Mouse (Mus musculus) intestine, embryonic 16.5 days (tissue): ENCODE measurements around the gene Surf2. TPM values are rescaled to one million over a fixed set of nuclear protein-coding genes. Genes with fewer than 3 reads are reported as not detected.
A peak's percentile ranks its signal among the peaks of the same experiment; 100 is the strongest.

ENCODE experiments used
- ATAC-seq: fragments of 200-750 bp; cut with Nextera tagmentation; 2 replicates; pipeline ENCODE4 v1.8.0; 2017; ENCODE audit warnings: moderate TSS enrichment, moderate library complexity
- H3K27ac ChIP-seq: fragments of 300-500 bp; sonication (generic); 2 replicates; pipeline ENCODE4 v1.5.1; 2014; ENCODE audit warnings: mild to moderate bottlenecking, low read length
- H3K27me3 ChIP-seq: fragments of 300-500 bp; sonication (generic); replicated peaks from 2 replicates; pipeline ENCODE4 v1.6.1; 2014; ENCODE audit warnings: low read length, control low read depth, mixed read lengths; ENCODE audit not compliant: control insufficient read depth, insufficient read depth
- H3K36me3 ChIP-seq: fragments of 300-500 bp; sonication (generic); 2 replicates; pipeline ENCODE4 v1.6.1; 2014; ENCODE audit warnings: low read length, control low read depth; ENCODE audit not compliant: control insufficient read depth, insufficient read depth
- H3K4me1 ChIP-seq: fragments of 300-500 bp; sonication (generic); 2 replicates; pipeline ENCODE4 v1.6.1; 2014; ENCODE audit warnings: low read length, control low read depth, mixed read lengths; ENCODE audit not compliant: control insufficient read depth, insufficient read depth
- H3K4me2 ChIP-seq: fragments of 300-500 bp; sonication (generic); 2 replicates; pipeline ENCODE4 v1.6.1; 2014; ENCODE audit warnings: low read depth, low read length, control low read depth
- H3K4me3 ChIP-seq: fragments of 300-500 bp; sonication (generic); 2 replicates; pipeline ENCODE4 v1.5.1; 2014; ENCODE audit warnings: mild to moderate bottlenecking, low read length
- H3K9ac ChIP-seq: fragments of 300-500 bp; sonication (generic); 2 replicates; pipeline ENCODE4 v1.6.1; 2014; ENCODE audit warnings: low read depth, low read length
- H3K9me3 ChIP-seq: fragments of 300-500 bp; sonication (generic); 2 replicates; pipeline ENCODE4 v1.6.1; 2016; ENCODE audit warnings: low read length, control low read depth; ENCODE audit not compliant: control insufficient read depth
- WGBS: fragments of 180-500 bp; shearing (Covaris S2); extraction: QIAGEN DNeasy Blood & Tissue Kit; methylation state at CpG from one replicate; pipeline ENCODE4 v1.1.7; 2014; 5-methylcytosine and 5-hydroxymethylcytosine counted together
- polyA plus RNA-seq: library from polyadenylated mRNA; unstranded; fragments of >200 nt; fragmentation: Nextera tagmentation; extraction: Ambion mirVana; gene quantifications from 2 replicates; pipeline ENCODE4 v1.2.1, GENCODE M21; 2015

The Surf2 gene
- polyA plus RNA-seq, 1 experiment from 2014 or later: 45.9 TPM

DNA sequence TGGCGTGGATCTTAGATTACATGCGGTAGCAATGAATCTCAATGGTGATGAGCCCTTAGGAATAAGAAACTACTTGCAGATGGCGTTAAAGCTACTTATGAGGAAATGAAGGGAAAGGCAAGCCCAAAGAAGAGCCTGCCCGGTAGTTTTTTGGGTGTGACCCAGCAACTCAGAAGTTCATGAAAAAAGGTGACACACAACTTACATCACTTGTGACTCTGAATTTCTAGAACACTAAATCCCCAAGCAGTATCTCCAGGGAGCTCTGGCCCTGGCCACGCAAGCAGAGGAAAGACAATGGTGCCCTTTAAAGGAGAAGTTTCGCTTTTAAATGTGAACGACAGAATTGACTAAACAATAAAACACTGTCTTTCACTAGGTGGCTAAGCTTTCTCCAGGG lies 12.9 kb upstream of the Surf2 start:
- 8% methylated on average over 7 of the region's 7 CpGs for WGBS
- no peak for ATAC-seq
- H3K4me3 ChIP-seq: peak overlapping the region; percentile 81
- peak overlapping the region; percentile 87 for H3K9ac ChIP-seq
- no peaks in the 10 kb centered on the region for H3K9me3 ChIP-seq
- H3K27me3 ChIP-seq: no peaks in the 10 kb centered on the region
- peak overlapping the region; percentile 74 for H3K4me2 ChIP-seq
- peaks cover 20% of the 10 kb centered on the region for H3K4me1 ChIP-seq
- peaks cover 31% of the 10 kb centered on the region for H3K36me3 ChIP-seq
- H3K27ac ChIP-seq: peak overlapping the region; percentile 74

DNA sequence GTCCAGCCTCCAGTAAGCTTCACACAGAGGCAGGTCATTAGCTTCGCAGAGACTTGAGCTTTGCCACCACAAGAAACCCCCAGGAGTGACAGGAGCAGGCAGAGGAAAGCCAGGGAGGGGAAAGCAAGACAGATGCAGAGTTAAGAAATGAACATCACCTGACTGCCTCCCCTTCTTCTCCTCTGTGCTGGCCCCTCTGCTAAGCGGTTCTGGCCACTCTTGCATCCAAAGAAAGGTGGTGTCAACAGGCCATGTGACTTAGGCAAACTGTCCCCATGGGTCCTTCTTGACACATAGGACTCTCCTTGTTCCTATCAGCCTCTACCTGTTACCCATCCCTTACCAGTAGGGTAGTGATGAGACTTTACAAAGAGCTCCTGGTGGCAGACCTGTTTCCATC lies 10.2 kb upstream of the Surf2 start:
- Histone ChIP-seq H3K4me1 (peaks cover 29% of the 10 kb centered on the region), H3K9ac (peak overlapping the region; percentile 9; the same call in 1 of the 2 replicates), H3K4me2 (no peak overlapping the region), H3K9me3 (no peaks in the 10 kb centered on the region), H3K36me3 (peaks cover 17% of the 10 kb centered on the region), H3K27ac (no peak overlapping the region), H3K4me3 (no peak overlapping the region), H3K27me3 (no peaks in the 10 kb centered on the region)
- 90% methylated on average over 2 of the region's 2 CpGs for WGBS
- no peak for ATAC-seq

DNA sequence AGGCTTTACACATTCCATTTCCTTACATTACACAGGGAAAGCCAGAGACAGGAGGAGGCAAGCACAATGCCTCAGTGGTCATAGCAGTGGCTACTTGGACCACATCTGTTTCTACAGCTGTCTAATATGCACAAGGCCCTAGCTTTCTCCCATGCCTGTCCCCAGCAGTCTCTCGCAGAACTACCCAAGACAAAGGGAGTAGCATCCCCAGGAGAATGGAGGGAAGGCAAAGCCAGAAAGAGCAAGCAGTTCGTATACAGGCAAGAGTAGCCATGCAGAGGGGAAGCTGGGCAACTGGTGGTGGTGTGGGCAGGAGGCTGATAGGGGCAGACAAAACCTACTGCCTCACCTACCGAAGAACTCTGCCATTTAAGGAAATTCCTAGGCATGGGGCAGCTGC lies 9.7 kb upstream of the Surf2 start:
- peaks cover 24% of the 10 kb centered on the region for H3K4me1 ChIP-seq
- H3K27me3 ChIP-seq: no peaks in the 10 kb centered on the region
- ATAC-seq: no peak
- H3K4me2 ChIP-seq: no peak overlapping the region
- peaks cover 17% of the 10 kb centered on the region for H3K36me3 ChIP-seq
- 84% methylated on average over 3 of the region's 3 CpGs for WGBS
- H3K9me3 ChIP-seq: no peaks in the 10 kb centered on the region
- no peak overlapping the region for H3K27ac ChIP-seq
- no peak overlapping the region for H3K4me3 ChIP-seq
- no peak overlapping the region for H3K9ac ChIP-seq

DNA sequence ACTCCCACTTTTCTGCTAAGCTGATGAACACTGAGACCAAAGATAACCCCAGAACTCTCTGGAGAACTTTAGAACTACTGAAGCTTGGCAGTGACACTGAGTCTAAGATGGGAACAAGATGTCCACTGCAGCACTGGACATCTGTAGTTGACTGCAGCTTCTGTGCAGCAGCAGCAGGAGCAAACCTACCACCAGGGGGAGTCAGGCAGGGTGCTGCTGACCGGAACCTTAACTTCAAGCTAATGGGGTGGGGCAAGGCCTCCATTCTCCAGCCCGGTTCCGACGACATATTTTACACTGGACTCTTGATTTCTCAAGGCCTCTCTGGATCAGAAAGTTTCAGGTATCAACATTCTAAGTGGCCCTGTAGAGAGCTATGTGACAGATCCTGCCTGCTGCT lies 9.1 kb upstream of the Surf2 start:
- peaks cover 19% of the 10 kb centered on the region for H3K36me3 ChIP-seq
- H3K4me1 ChIP-seq: peaks cover 22% of the 10 kb centered on the region
- no peak overlapping the region for H3K27ac ChIP-seq
- H3K4me2 ChIP-seq: no peak overlapping the region
- ATAC-seq: no peak
- H3K9me3 ChIP-seq: no peaks in the 10 kb centered on the region
- no peak overlapping the region for H3K4me3 ChIP-seq
- H3K27me3 ChIP-seq: no peaks in the 10 kb centered on the region
- WGBS: 52% methylated on average over 4 of the region's 4 CpGs
- H3K9ac ChIP-seq: no peak overlapping the region

DNA sequence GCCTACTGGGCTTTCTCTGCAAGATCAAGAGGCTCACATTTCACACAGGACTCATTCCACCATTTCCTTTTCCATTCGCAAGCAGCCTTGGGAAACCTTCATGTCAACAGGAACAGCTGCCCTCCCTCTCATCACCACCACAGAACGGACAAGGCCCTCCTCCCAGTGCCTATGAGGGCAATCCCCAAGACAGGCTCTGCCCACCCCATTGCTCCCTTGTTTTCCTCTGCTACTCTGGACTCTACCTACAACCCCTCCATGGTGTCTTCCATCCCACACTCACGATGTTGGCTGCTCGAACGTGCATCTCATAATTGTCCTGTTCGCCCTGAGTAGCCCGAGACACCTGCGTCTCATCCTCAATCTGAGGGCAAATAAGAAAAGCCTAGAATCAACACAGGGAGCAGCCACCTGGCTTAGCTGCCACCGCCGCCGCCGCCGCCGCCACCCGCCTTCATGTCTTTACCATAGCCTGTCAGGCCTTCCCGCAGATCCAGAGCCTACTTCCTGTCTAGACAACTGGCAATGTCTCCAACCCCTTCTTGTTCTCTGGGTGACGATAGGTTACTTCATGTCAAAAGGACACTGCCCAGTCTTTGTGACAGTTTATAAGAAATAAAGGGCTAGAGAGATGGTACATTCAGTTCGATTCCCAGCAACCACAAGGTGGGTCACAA lies 7.3 kb upstream of the Surf2 start:
- no peaks in the 10 kb centered on the region for H3K27me3 ChIP-seq
- peak overlapping the region; percentile 29; the same call in 1 of the 2 replicates for H3K27ac ChIP-seq
- peak overlapping the region; percentile 51 for H3K4me2 ChIP-seq
- peak overlapping the region; percentile 91 for H3K4me3 ChIP-seq
- H3K9ac ChIP-seq: peak overlapping the region; percentile 75
- 66% methylated on average over 18 of the region's 18 CpGs for WGBS
- H3K36me3 ChIP-seq: peaks cover 31% of the 10 kb centered on the region
- no peak for ATAC-seq
- H3K4me1 ChIP-seq: peaks cover 22% of the 10 kb centered on the region
- no peaks in the 10 kb centered on the region for H3K9me3 ChIP-seq

DNA sequence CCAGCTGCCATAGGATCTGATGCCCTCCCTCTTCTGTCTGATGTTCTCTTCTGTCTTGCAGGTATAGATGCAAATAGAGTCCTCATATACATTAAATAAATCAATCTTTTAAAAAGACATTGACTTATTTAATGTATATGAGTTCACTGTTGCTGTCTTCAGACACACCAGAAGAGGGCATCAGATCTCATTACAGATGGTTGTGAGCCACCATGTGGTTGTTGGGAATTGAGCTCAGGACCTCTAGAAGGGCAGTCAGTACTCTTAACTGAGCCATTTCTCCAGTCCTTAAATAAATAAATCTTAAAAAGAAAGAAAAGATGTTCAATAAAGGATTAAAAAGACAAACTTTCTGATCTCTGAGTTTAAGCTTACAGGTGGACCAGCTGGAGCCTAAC lies 6.8 kb upstream of the Surf2 start:
- Histone ChIP-seq H3K9me3 (no peaks in the 10 kb centered on the region), H3K4me1 (peaks cover 21% of the 10 kb centered on the region), H3K9ac (peak overlapping the region; percentile 75), H3K27me3 (no peaks in the 10 kb centered on the region), H3K4me3 (peak overlapping the region; percentile 91), H3K36me3 (peaks cover 34% of the 10 kb centered on the region), H3K27ac (peak overlapping the region; percentile 84; the same call in 1 of the 2 replicates), H3K4me2 (peak overlapping the region; percentile 51)
- no peak for ATAC-seq

DNA sequence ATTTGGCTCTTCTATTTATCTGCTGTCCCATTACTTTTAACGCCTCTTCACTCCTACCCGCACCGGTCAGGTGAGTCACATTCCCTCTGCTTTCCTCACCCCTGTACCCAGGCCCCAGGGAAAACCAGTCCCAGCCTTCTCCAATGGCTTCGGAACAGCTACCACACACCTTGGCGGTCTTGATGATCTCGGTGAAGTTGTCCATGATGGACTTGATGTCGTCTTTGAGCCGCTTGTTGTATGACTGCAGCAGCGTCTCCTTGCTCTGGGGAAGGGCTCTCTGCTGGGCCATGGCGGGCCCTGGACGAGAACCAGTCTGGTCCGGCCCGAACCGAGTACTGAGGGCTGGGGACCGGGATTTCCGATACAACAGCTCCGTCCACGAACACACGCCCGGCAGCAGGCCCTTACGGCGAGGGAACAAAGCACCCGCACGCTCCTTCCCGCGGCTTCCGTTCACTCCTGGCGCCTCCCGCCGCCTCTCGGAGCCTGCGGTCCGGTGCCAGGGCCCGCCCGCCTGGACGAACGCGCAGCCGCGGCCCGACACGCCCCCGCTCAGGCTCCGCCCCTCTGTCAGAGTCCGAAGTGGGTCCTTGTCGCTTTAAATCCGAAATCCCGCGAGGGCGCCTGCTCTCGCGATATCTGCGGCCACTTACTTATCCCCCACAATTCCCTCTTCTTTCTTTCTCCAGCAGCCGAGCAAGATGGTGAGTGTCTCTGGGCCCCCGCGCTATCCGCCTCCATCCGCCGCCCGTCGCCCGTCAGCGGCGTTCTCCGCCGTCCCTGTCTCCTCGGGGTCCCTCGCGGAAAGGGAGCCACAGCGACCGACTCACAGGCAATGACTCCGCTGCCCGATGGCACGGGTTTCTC lies 5.8 kb upstream of the Surf2 start, which contains the start of the genes Med22 and Rpl7a:
TSS of gene Med22 (minus strand) at position 554 of the 870 bp plus-strand sequence.
TSS of gene Rpl7a (plus strand) at position 641 of the 870 bp plus-strand sequence.
- no peaks in the 10 kb centered on the region for H3K27me3 ChIP-seq
- H3K4me3 ChIP-seq: peak within 1 kb of the TSS; percentile 91
- peak within 1 kb of the TSS; percentile 80 for H3K9ac ChIP-seq
- WGBS: under 1% methylated on average over 74 of the region's 74 CpGs
- peak within 1 kb of the TSS; percentile 77 for H3K4me2 ChIP-seq
- H3K36me3 ChIP-seq: peaks cover 35% of the 10 kb centered on the region
- ATAC-seq: peak; percentile 94
- no peaks in the 10 kb centered on the region for H3K9me3 ChIP-seq
- H3K4me1 ChIP-seq: peaks cover 28% of the 10 kb centered on the region
- peak within 1 kb of the TSS; percentile 84 for H3K27ac ChIP-seq

DNA sequence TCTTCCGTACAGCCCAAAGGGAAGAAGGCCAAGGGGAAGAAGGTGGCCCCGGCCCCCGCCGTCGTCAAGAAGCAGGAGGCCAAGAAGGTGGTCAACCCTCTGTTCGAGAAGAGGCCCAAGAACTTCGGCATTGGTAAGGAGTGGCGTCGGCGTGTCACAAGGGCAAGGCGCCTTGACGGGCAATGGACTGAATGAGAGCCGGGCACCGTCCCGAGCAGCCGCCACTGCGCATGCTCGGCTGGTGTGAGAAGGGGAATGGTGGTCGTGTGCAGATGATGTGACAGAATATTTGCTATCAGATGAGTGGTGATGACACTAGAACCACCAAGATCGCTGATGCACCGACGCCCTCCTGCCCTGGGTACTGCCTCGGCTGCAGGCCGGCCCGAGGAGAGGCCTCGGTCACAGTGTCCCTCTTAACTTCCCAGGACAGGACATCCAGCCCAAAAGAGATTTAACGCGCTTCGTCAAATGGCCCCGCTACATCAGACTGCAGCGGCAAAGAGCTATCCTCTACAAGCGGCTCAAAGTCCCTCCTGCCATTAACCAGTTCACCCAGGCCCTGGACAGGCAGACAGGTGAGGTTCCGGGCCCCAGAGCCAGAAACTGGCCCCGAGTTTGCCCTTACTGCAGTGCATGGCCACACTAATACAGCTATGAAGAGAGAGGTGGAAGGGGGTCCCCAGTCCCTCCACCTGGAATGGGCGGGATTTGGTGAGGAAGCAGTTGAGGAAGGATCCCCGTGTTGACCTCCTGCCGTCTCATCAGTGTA lies 5.0 kb upstream of the Surf2 start:
- WGBS: 2% methylated on average over 36 of the region's 37 CpGs
- Histone ChIP-seq H3K4me1 (peaks cover 33% of the 10 kb centered on the region), H3K27me3 (no peaks in the 10 kb centered on the region), H3K27ac (peak overlapping the region; percentile 84), H3K4me2 (peak overlapping the region; percentile 77), H3K4me3 (peak overlapping the region; percentile 91), H3K9ac (peak overlapping the region; percentile 80), H3K9me3 (no peaks in the 10 kb centered on the region), H3K36me3 (peaks cover 30% of the 10 kb centered on the region)
- peak; percentile 36 for ATAC-seq

DNA sequence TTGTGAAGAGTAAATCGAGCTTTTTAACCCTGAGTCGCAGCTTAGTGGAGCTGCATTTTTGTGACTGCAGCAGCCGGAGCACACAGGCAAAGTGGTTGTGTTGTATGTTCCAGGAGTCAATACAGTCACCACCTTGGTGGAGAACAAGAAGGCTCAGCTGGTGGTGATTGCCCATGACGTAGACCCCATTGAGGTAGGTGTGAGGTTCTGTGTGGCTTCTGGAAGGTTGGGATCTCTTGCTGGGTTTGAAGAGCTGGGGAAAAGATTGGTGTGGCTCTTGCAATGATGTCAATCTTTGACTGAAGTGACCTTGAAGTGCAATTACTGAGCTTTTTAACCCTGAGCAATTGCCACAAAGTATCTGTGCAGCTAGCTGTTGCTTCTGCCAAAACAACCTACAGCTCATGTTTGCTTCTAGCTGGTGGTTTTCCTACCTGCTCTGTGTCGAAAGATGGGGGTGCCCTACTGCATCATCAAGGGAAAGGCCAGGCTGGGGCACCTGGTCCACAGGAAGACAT lies 3.9 kb upstream of the Surf2 start:
- Histone ChIP-seq H3K27ac (peak overlapping the region; percentile 34), H3K4me1 (peaks cover 37% of the 10 kb centered on the region), H3K4me3 (peak overlapping the region; percentile 91), H3K27me3 (no peaks in the 10 kb centered on the region), H3K4me2 (peak overlapping the region; percentile 77), H3K36me3 (peaks cover 25% of the 10 kb centered on the region), H3K9ac (peak overlapping the region; percentile 80), H3K9me3 (no peaks in the 10 kb centered on the region)
- WGBS: 61% methylated on average over 5 of the region's 5 CpGs
- ATAC-seq: no peak
